Mouse (Mus musculus): Measurements from ENCODE around the gene Egfr. TPM values are rescaled to one million over a fixed set of nuclear protein-coding genes. Genes with fewer than 3 reads are reported as not detected.

Egfr gene
- total RNA-seq, 2 experiments from 2014 or later = 10.7 to 14.0 TPM

DNA sequence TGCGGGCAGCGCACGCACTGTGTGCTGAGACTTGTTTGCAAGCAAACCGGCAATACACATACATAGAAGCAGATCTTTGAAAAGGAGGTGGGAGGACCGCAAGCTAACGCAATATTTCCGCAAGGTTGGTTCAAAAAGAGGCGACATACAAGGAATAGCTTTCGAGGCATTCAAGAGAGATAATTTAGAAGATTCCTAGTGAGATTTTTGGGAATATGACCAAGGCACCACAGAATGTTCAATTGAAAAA lies 199.7 kb downstream of the Egfr start:
- DNase-seq (ENCODE audit: low spot score) = no peak

DNA sequence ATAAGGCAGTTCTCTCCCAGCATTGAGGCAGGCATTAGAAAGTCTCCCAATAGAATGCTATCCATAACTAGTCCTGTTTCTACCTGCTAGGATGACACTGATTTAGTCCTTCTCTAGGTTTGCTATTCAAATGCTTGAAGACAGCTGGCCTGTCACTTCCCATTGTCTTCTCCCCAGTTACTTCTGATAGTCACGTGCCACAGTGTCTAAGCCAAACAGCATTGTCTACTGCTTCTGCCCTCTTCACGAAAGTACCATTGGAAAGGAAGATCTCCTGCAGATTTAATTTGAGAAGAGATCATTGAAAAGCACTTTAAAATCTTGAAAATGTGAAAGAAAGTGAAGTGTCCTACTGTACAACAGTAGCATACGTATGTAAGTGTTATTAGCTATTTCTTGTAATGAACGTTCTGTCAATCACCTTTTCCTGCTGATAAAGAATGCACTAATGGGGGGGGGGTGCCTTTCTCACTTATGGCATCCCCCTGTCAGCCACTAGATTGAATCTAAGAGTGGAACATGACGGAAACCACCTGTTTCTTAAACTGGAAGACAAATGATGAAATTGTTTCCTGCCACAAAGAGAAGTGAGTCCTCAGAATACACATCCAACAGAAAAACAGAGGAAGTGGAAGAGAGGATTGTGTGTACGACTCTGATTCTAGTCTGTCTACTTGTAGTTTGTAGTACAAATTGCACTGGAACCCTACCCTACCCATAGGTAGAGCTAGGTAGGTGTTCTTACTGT lies 204.3 kb downstream of the Egfr start:
- no peak for DNase-seq (ENCODE audit: low spot score)

DNA sequence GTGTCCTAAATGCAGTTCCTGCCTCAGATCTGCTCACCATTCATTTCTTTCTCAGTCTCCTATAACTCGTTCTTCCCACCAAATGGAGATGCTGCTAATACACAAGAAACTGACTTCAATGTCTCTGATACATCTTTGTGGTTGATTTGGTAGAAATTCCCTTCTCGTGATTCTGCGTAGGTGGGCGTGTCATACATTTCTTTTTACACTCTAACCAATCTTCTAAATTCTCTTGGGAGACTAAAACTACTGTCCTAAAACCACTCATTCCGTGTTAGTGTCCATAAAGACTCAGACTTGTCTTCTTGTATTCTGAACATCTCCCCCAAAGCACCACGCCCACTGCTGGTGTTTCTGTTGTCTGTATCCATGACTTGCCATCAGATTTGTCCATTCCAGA lies 205.0 kb downstream of the Egfr start:
- DNase-seq (ENCODE audit: low spot score) = no peak

DNA sequence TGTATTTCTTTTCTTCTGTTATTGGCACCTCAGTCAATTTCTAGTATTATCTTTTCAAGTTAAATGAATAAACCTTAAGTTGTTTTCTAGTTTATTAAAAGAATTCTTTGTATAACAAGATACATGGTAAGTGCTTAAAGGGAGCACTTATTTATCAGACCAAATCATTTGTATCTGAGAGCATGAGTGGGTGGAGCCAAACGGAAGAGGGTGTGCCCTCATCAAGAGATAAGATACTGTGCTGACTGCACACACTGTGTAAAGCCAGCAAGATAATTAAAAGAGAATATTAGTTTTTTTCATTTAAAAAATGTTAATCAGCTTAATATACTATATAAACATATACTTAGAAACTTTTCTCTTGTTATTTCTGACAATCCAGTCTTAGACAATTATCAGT lies 206.5 kb downstream of the Egfr start:
- no peak for DNase-seq (ENCODE audit: low spot score)

Other genes with a start within 250 kb of the Egfr start
- 1 to 10 TPM; 2.9 to 4.2 TPM for gene Sec61g, start 243.7 kb upstream of the Egfr start, total RNA-seq (2021)
- under 1 TPM; 0.09 to 0.39 TPM for gene Fbxo48, start 199.2 kb downstream of the Egfr start, total RNA-seq (2021)